Mouse (Mus musculus) heart, postnatal 0 days (tissue): ENCODE data around the gene Clec10a.

ENCODE experiments used
- CTCF ChIP-seq: IDR thresholded peaks from 2 replicates; pipeline ENCODE4 v1.5.1; 2016; ENCODE audit warnings: antibody characterized with exemption, control low read depth, low read depth
- EP300 ChIP-seq: IDR thresholded peaks from 2 replicates; pipeline ENCODE4 v1.6.1; 2016; ENCODE audit warnings: antibody characterized with exemption, low read depth

- TF ChIP-seq CTCF (no peak), EP300 (no peak)
Measured at GRCm38 (mm10) chr11:70185120-70185519, 29.1 kb downstream of the Clec10a start.
